Mouse (Mus musculus) MEL (cell line): ENCODE results near the gene Abhd16a. TPM values are rescaled to one million over a fixed set of nuclear protein-coding genes. Genes with fewer than 3 reads are reported as not detected.

Source experiments
- DNase-seq: peaks from one replicate; pipeline ENCODE4 v3.0.0; 2011; ENCODE audit warnings: low read depth, low spot score
- H3K27ac ChIP-seq: 2 replicates; pipeline ENCODE4 v1.5.1; 2012; ENCODE audit warnings: low read depth, mild to moderate bottlenecking, control low read depth, low read length, moderate library complexity; ENCODE audit not compliant: control insufficient read depth
- H3K27me3 ChIP-seq, 2 experiments: fragments of 150-350 bp in 1 of 2; sonication (generic) in 1 of 2; 2 replicates each; pipeline ENCODE4 v1.6.1; 2012; ENCODE audit warnings: low read length in 2 of 2, mild to moderate bottlenecking in 2 of 2, improper control_type of control experiment in 1 of 2, moderate library complexity in 1 of 2; ENCODE audit not compliant: insufficient read depth in 2 of 2, control insufficient read depth in 1 of 2
- H3K36me3 ChIP-seq, 2 experiments: 2 replicates each; pipeline ENCODE4 v1.6.1; 2012 to 2014; ENCODE audit warnings: low read length in 2 of 2, improper control_type of control experiment in 1 of 2, inconsistent platforms in 1 of 2, mild to moderate bottlenecking in 1 of 2; ENCODE audit not compliant: insufficient read depth in 2 of 2, control insufficient read depth in 1 of 2
- H3K4me1 ChIP-seq, 2 experiments: fragments of 150-350 bp in 1 of 2; sonication (generic) in 1 of 2; 2 replicates each; pipeline ENCODE4 v1.6.1; 2012; ENCODE audit warnings: low read length in 2 of 2, improper control_type of control experiment in 1 of 2, mild to moderate bottlenecking in 1 of 2; ENCODE audit not compliant: insufficient read depth in 2 of 2, control insufficient read depth in 1 of 2
- H3K4me3 ChIP-seq, 2 experiments: fragments of 150-350 bp in 1 of 2; sonication (generic) in 1 of 2; 2 replicates each; pipeline ENCODE4 v1.5.1; 2012; ENCODE audit warnings: low read depth in 2 of 2, low read length in 2 of 2, mild to moderate bottlenecking in 2 of 2, moderate library complexity in 2 of 2, control low read depth in 1 of 2, improper control_type of control experiment in 1 of 2; ENCODE audit not compliant: control insufficient read depth in 1 of 2, insufficient read depth in 1 of 2
- H3K79me2 ChIP-seq: 2 replicates; pipeline ENCODE4 v1.6.1; 2012; ENCODE audit warnings: mild to moderate bottlenecking, low read length, moderate library complexity; ENCODE audit not compliant: control insufficient read depth, poor library complexity, insufficient read depth
- H3K9ac ChIP-seq: 2 replicates; pipeline ENCODE4 v1.6.1; 2012; ENCODE audit warnings: low read depth, mild to moderate bottlenecking, control low read depth, low read length, moderate library complexity; ENCODE audit not compliant: control insufficient read depth, poor library complexity, severe bottlenecking
- H3K9me3 ChIP-seq: fragments of 150-350 bp; sonication (generic); replicated peaks from 2 replicates; pipeline ENCODE4 v1.6.1; 2012; ENCODE audit warnings: mild to moderate bottlenecking, low read length, improper control_type of control experiment, moderate library complexity; ENCODE audit not compliant: insufficient read depth
- CHD1 ChIP-seq: IDR thresholded peaks from 2 replicates; pipeline ENCODE4 v1.6.1; 2012; ENCODE audit warnings: low read depth, mild to moderate bottlenecking, inconsistent platforms, low read length, improper control_type of control experiment
- CTCF ChIP-seq, 3 experiments: IDR thresholded peaks in 2 of 3; conservative IDR thresholded peaks in 1 of 3; 2 replicates each; pipeline ENCODE4 v1.5.1; 2011 to 2012; ENCODE audit warnings: low read length in 3 of 3, low read depth in 2 of 3, mild to moderate bottlenecking in 2 of 3, improper control_type of control experiment in 1 of 3, inconsistent platforms in 1 of 3, mixed read lengths in 1 of 3, moderate library complexity in 1 of 3; ENCODE audit not compliant: control insufficient read depth in 1 of 3, insufficient read depth in 1 of 3, poor library complexity in 1 of 3, severe bottlenecking in 1 of 3
- ELF1 ChIP-seq: IDR thresholded peaks from 2 replicates; pipeline ENCODE4 v1.6.1; 2014; ENCODE audit warnings: low read depth, mild to moderate bottlenecking, inconsistent platforms, low read length, improper control_type of control experiment, moderate library complexity
- EP300 ChIP-seq, 2 experiments: IDR thresholded peaks; 2 replicates each; pipeline ENCODE4 v1.6.1; 2011; ENCODE audit warnings: improper control_type of control experiment in 2 of 2, low read length in 2 of 2, low read depth in 1 of 2, mild to moderate bottlenecking in 1 of 2
- ETS1 ChIP-seq: IDR thresholded peaks from 2 replicates; pipeline ENCODE4 v1.6.1; 2012; ENCODE audit warnings: low read depth, mild to moderate bottlenecking, inconsistent platforms, low read length, improper control_type of control experiment, moderate library complexity
- GABPA ChIP-seq: IDR thresholded peaks from 2 replicates; pipeline ENCODE4 v1.6.1; 2012; ENCODE audit warnings: low read depth, mild to moderate bottlenecking, inconsistent platforms, low read length, improper control_type of control experiment, moderate library complexity
- GATA1 ChIP-seq: IDR thresholded peaks from 2 replicates; pipeline ENCODE4 v1.6.1; 2011; ENCODE audit warnings: low read depth, low read length, improper control_type of control experiment
- HCFC1 ChIP-seq: IDR thresholded peaks from 2 replicates; pipeline ENCODE4 v1.6.1; 2012; ENCODE audit warnings: low read depth, mild to moderate bottlenecking, inconsistent platforms, low read length, improper control_type of control experiment, moderate library complexity
- MAFK ChIP-seq: IDR thresholded peaks from 2 replicates; pipeline ENCODE4 v1.6.1; 2011; ENCODE audit warnings: low read depth, mild to moderate bottlenecking, low read length, improper control_type of control experiment, borderline replicate concordance
- MAZ ChIP-seq: IDR thresholded peaks from 2 replicates; pipeline ENCODE4 v1.6.1; 2012; ENCODE audit warnings: low read depth, mild to moderate bottlenecking, inconsistent platforms, low read length, improper control_type of control experiment
- MEF2A ChIP-seq: IDR thresholded peaks from 2 replicates; pipeline ENCODE4 v1.6.1; 2014; ENCODE audit warnings: low read depth, mild to moderate bottlenecking, inconsistent platforms, low read length, improper control_type of control experiment; ENCODE audit not compliant: poor library complexity, insufficient replicate concordance, severe bottlenecking; ENCODE audit errors: extremely low read depth
- MYB ChIP-seq: IDR thresholded peaks from 2 replicates; pipeline ENCODE4 v1.6.1; 2011; ENCODE audit warnings: mild to moderate bottlenecking, low read depth, low read length, improper control_type of control experiment
- MYC ChIP-seq: IDR thresholded peaks from 2 replicates; pipeline ENCODE4 v1.6.1; 2011; ENCODE audit warnings: low read depth, mild to moderate bottlenecking, low read length, improper control_type of control experiment, moderate library complexity
- NRF1 ChIP-seq: IDR thresholded peaks from 2 replicates; pipeline ENCODE4 v1.6.1; 2014; ENCODE audit warnings: low read depth, mild to moderate bottlenecking, inconsistent platforms, low read length, improper control_type of control experiment, moderate library complexity; ENCODE audit not compliant: poor library complexity, insufficient read depth, severe bottlenecking
- POLR2AphosphoS5 ChIP-seq: IDR thresholded peaks from 2 replicates; pipeline ENCODE4 v1.6.1; 2012; ENCODE audit warnings: low read depth, borderline replicate concordance, mild to moderate bottlenecking, inconsistent platforms, low read length, moderate library complexity, mixed read lengths
- RAD21 ChIP-seq: IDR thresholded peaks from 2 replicates; pipeline ENCODE4 v1.6.1; 2011; ENCODE audit warnings: mild to moderate bottlenecking, low read depth, low read length, improper control_type of control experiment
- SMC3 ChIP-seq: IDR thresholded peaks from 2 replicates; pipeline ENCODE4 v1.6.1; 2011; ENCODE audit warnings: low read depth, low read length, improper control_type of control experiment
- TAL1 ChIP-seq: IDR thresholded peaks from 2 replicates; pipeline ENCODE4 v1.6.1; 2012; ENCODE audit warnings: mild to moderate bottlenecking, inconsistent platforms, low read length, moderate library complexity, mixed read lengths
- TBP ChIP-seq: IDR thresholded peaks from 2 replicates; pipeline ENCODE4 v1.8.0; 2011; ENCODE audit warnings: low read depth, low read length, improper control_type of control experiment
- TCF12 ChIP-seq: IDR thresholded peaks from 2 replicates; pipeline ENCODE4 v1.6.1; 2014; ENCODE audit warnings: low read depth, mild to moderate bottlenecking, inconsistent platforms, low read length, improper control_type of control experiment, moderate library complexity
- UBTF ChIP-seq: IDR thresholded peaks from 2 replicates; pipeline ENCODE4 v1.6.1; 2012; ENCODE audit warnings: low read depth, mild to moderate bottlenecking, inconsistent platforms, low read length, improper control_type of control experiment, moderate library complexity, borderline replicate concordance; ENCODE audit not compliant: insufficient read depth
- USF1 ChIP-seq: IDR thresholded peaks from 2 replicates; pipeline ENCODE4 v1.6.1; 2014; ENCODE audit warnings: low read depth, mild to moderate bottlenecking, inconsistent platforms, low read length, improper control_type of control experiment, moderate library complexity
- USF2 ChIP-seq, 2 experiments: IDR thresholded peaks; 2 replicates each; pipeline ENCODE4 v1.6.1; 2011 to 2012; ENCODE audit warnings: improper control_type of control experiment in 2 of 2, low read length in 2 of 2, borderline replicate concordance in 1 of 2, inconsistent platforms in 1 of 2, low read depth in 1 of 2, mild to moderate bottlenecking in 1 of 2; ENCODE audit not compliant: insufficient read depth in 1 of 2
- ZMIZ1 ChIP-seq: IDR thresholded peaks from 2 replicates; pipeline ENCODE4 v1.6.1; 2012; ENCODE audit warnings: low read depth, mild to moderate bottlenecking, inconsistent platforms, low read length, improper control_type of control experiment, moderate library complexity
- ZNF384 ChIP-seq: IDR thresholded peaks from 2 replicates; pipeline ENCODE4 v1.6.1; 2012; ENCODE audit warnings: low read depth, mild to moderate bottlenecking, inconsistent platforms, low read length, improper control_type of control experiment
- polyA plus RNA-seq, 2 experiments: library from polyadenylated mRNA; stranded (reverse) in 1 of 2; unstranded in 1 of 2; fragments of >175 nt in 1 of 2; fragments of >200 nt in 1 of 2; gene quantifications; 2 replicates each; pipeline versions ENCODE4 v1.2.1 to v1.2.4; 2012; ENCODE audit warnings: low replicate concordance in 2 of 2, low read depth in 1 of 2; ENCODE audit not compliant: insufficient read length in 2 of 2, insufficient read depth in 1 of 2, missing spikeins in 1 of 2
- total RNA-seq: library from RNA; depleted of rRNA; stranded (reverse); fragments of 300-350 nt; gene quantifications from 2 replicates; pipeline ENCODE4 v1.2.3, GENCODE M21; 2012

The Abhd16a gene
- total and polyA plus RNA-seq, 3 experiments: 96.1 to 126 TPM; not detected in 1

DNA sequence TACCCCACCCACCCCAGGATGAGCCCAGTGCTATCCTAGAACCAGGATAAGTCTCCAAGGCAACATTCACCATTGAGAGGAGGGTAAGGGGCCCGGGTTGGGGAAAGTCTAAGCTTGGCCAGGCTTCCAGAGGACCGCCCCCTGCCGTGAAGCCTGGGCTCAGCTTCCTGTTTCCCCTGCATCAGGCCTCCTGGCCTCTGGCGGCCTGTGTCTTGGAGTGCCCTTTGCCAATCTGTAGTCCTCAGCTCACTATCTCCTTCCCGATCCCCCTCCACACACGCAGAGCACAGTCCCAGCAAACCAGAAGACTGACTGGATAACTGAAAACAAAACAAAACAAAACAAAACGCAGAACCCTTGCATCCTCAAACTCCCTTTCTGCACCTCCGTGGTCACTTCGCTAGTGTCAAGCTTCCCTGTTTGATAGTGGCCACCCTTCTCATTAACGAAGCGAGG lies 39.5 kb upstream of the Abhd16a start, which contains the start of gene Clic1:
Clic1 (plus strand) TSS at position 406 of the 456 bp plus-strand sequence.
- Histone ChIP-seq H3K4me1 (peaks cover 4 to 39% of the 10 kb centered on the region in 2 experiments), H3K9ac (peak within 1 kb of the TSS; percentile 90), H3K9me3 (no peaks in the 10 kb centered on the region), H3K27ac (peak within 1 kb of the TSS; percentile 98), H3K4me3 (peak within 1 kb of the TSS; percentile 76 to 87), H3K36me3 (peaks cover 4 to 33% of the 10 kb centered on the region in 2 experiments), H3K27me3 (no peaks in the 10 kb centered on the region), H3K79me2 (peaks cover 40% of the 10 kb centered on the region)
- TF ChIP-seq TCF12 (no peak), TBP (peak; percentile 74), UBTF (no peak), ZMIZ1 (peak; percentile 25; the same call in 1 of the 2 replicates), EP300 (IDR thresholded peaks at IDR 0.05; ENCODE audit: low read depth in 1 of 2, low read length in 2 of 2) (peak in 1 of 2 experiments; percentile 48; a peak in 2 of 4 replicates), CTCF (IDR thresholded peaks at IDR 0.05 in 2 of 3, conservative IDR thresholded peaks at IDR 0.05 in 1 of 3; ENCODE audit: control insufficient read depth in 1 of 3, insufficient read depth in 1 of 3, low read depth in 2 of 3, low read length in 3 of 3, poor library complexity in 1 of 3, severe bottlenecking in 1 of 3) (0 out of 6 replicates have a peak, but pooled peaks of 1 of the 3 experiments have one; percentile 8), HCFC1 (peak; percentile 51; the same call in 1 of the 2 replicates), ELF1 (peak; percentile 56; the same call in 1 of the 2 replicates), ETS1 (peak; percentile 46), GATA1 (peak; percentile 44; the same call in 1 of the 2 replicates), RAD21 (no peak; the same call in 1 of the 2 replicates)
- peak; percentile 90 for DNase-seq

DNA sequence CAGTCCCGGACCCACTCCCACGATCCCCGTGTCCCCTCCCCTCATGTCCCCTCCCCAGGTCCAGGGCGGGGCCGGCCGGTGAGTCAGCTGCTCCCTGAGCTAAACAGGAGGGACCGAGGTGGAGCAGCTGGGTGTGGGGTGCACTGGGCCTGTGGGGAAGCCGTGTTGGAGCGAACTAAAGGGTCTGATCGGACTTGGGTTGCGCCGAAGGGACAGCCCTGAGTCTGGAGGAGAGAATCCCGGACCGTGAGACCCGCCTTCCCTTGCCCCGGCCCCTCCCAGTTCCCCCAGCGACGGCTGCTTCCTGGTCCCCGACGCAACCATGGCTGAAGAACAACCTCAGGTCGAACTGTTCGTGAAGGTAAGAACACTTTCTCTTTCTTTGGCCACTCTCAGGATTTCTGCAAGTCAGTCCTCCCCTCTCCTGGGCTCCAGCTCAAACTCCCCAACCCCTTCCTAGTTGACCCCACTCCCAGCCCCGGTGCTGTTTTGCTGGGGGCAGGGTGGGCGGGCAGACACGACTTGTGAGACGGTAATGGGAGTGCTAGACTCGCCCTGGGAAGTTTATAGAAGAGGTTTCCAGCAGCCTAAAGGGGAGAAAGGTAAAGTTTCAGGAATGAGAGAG lies 38.8 kb upstream of the Abhd16a start:
- Histone ChIP-seq H3K79me2 (peaks cover 42% of the 10 kb centered on the region), H3K27me3 (no peaks in the 10 kb centered on the region), H3K4me3 (peak overlapping the region; percentile 76 to 87), H3K9ac (peak overlapping the region; percentile 90), H3K4me1 (peaks cover 3 to 34% of the 10 kb centered on the region in 2 experiments; a peak in 3 of 4 replicates), H3K9me3 (no peaks in the 10 kb centered on the region), H3K27ac (peak overlapping the region; percentile 97), H3K36me3 (peaks cover 4 to 28% of the 10 kb centered on the region in 2 experiments)
- DNase-seq: peak; percentile 87
- TF ChIP-seq ZMIZ1 (0 out of 2 replicates have a peak, but pooled peaks have one; percentile 15), EP300 (IDR thresholded peaks at IDR 0.05; ENCODE audit: low read depth in 1 of 2, low read length in 2 of 2) (0 out of 4 replicates have a peak, but pooled peaks of 1 of the 2 experiments have one; percentile 3), HCFC1 (peak; percentile 51; the same call in 1 of the 2 replicates), NRF1 (no peak), USF2 (IDR thresholded peaks at IDR 0.05; ENCODE audit: borderline replicate concordance in 1 of 2, insufficient read depth in 1 of 2, low read depth in 1 of 2, low read length in 2 of 2) (no peak), ZNF384 (no peak), MYB (no peak), CTCF (IDR thresholded peaks at IDR 0.05 in 2 of 3, conservative IDR thresholded peaks at IDR 0.05 in 1 of 3; ENCODE audit: control insufficient read depth in 1 of 3, insufficient read depth in 1 of 3, low read depth in 2 of 3, low read length in 3 of 3, poor library complexity in 1 of 3, severe bottlenecking in 1 of 3) (no peak), SMC3 (no peak), GATA1 (no peak), TCF12 (no peak), UBTF (0 out of 2 replicates have a peak, but pooled peaks have one; percentile 47), MAZ (peak; percentile 66), MAFK (no peak), MYC (no peak), MEF2A (no peak), POLR2AphosphoS5 (no peak), USF1 (no peak), TAL1 (no peak), GABPA (no peak), CHD1 (no peak), ETS1 (peak; percentile 17; the same call in 1 of the 2 replicates)
